Mouse (Mus musculus): Measurements from ENCODE around the gene Clip1.
A peak's percentile ranks its signal among the peaks of the same experiment; 100 is the strongest.

Gene Clip1

GRCm38 (mm10) chr5:123671473-123671820 lies 13.0 kb downstream of the Clip1 start:
- DNase-seq (ENCODE audit: inconsistent age in 2 of 2, low spot score in 1 of 2): no peak

DNA sequence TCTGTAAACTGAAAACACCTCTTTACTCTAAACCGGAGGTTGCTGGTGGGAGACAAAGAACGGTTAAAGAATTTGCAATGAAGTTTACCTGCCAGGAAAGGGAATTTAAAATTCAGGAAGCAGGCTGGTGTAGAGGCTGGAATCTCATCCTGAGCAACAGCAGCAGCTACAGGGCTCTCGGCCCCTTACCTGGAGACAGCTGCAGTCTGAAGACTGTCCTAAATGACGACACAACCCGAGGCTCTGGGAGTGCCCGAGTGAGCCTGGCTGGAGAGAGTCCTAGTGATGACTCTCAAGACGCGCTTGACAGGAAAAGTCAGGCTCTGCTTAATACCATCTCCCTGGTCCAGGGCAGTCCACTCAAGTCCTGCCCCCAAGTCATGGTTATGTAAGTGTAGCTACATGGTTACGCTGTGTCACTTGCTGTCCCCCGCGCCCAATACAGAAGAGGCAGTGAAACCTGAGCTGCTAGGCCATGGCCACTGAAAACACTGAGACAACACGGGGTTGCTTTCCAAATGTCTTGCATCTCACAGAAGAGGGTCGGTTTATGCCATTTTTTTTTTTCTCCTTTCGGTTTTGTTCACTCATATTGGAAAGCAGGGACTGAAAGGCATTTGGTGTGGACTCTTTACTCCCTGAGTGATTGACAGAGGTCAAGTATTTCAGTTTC lies 13.5 kb downstream of the Clip1 start:
- peak; percentile 82 to 89 for DNase-seq (ENCODE audit: inconsistent age in 2 of 2, low spot score in 1 of 2)

- peak; percentile 57 to 89 for DNase-seq (ENCODE audit: inconsistent age in 2 of 2, low spot score in 1 of 2)
These were observed 14.2 kb downstream of the Clip1 start for GRCm38 (mm10) chr5:123669991-123670799.

GRCm38 (mm10) chr5:123667915-123668314 lies 16.5 kb downstream of the Clip1 start:
- DNase-seq (ENCODE audit: inconsistent age in 2 of 2, low spot score in 1 of 2): peak in 1 of 2 experiments; percentile 66

DNA sequence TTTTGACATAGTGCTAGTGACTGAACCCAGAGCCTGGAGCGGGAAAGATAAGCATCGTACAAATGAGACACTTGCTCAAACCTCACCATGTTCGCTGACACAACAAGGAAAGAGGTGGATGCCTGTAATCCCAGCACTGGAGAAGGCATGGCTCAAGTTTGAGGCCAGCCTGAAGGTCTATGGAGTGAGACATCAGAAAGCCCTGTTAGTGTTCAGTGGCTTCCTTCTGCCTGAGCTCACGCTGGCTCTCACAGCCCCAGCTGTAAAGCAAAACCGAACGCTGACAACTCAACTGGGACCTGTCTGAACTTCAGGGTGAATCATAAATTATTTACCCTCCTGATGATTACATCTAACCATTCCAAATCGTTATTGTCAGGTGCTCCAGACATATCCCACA lies 18.5 kb downstream of the Clip1 start:
- DNase-seq (ENCODE audit: inconsistent age in 2 of 2, low spot score in 1 of 2): peak in 1 of 2 experiments; percentile 61

GRCm38 (mm10) chr5:123664329-123664728 lies 20.1 kb downstream of the Clip1 start:
- no peak for DNase-seq (ENCODE audit: inconsistent age in 2 of 2, low spot score in 1 of 2)

- peak; percentile 58 to 77 for DNase-seq (ENCODE audit: inconsistent age in 2 of 2, low spot score in 1 of 2)
These were observed 22.4 kb downstream of the Clip1 start for GRCm38 (mm10) chr5:123662059-123662458.

GRCm38 (mm10) chr5:123661602-123662001 lies 22.8 kb downstream of the Clip1 start:
- peak in 1 of 2 experiments; percentile 57 for DNase-seq (ENCODE audit: inconsistent age in 2 of 2, low spot score in 1 of 2)

DNA sequence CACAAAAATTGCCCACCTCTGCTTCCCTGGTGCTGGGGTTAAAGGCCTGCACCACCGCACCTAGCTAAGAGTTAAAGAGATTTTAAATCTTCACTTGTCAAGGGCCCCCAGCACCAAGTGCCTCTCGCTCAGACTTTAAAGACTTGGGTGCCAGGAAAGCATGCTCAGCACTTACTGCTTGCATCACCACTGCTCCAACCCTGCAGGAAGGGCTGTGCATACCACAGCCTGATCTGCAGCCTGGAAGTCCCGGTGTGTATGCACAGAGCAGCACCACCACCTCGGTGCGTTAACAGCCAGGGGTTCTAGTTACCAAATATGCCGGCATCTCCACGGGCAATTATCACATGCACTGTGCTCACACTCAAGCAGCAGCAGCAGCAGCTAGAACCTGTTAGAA lies 26.8 kb downstream of the Clip1 start:
- no peak for DNase-seq (ENCODE audit: inconsistent age in 2 of 2, low spot score in 1 of 2)

- no peak for DNase-seq (ENCODE audit: inconsistent age in 2 of 2, low spot score in 1 of 2)
These were observed 29.5 kb downstream of the Clip1 start for GRCm38 (mm10) chr5:123654937-123655336.

DNA sequence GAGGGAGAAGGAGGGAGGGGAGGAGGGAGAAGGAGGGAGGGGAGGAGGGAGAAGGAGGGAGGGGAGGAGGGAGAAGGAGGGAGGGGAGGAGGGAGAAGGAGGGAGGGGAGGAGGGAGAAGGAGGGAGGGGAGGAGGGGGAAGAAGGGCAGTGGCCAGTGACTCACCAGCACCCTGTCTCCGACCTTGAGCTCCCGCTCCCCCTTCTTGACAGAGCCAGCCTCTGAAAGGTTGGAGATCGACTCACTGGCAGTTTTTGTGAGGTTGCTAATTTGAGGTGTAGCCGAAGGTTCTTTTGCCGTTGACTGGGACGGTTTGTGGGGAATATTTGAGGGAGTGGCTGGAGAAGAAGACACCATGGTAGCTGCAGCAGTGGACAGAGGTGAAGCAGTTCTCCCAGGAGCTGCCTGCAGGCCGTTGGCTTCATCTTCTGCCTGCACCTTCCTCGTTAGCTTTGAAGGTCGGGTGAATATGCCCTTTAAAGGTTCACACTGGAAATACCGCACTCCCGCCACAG lies 31.1 kb downstream of the Clip1 start:
- DNase-seq (ENCODE audit: inconsistent age in 2 of 2, low spot score in 1 of 2): peak; percentile 81 to 88

DNA sequence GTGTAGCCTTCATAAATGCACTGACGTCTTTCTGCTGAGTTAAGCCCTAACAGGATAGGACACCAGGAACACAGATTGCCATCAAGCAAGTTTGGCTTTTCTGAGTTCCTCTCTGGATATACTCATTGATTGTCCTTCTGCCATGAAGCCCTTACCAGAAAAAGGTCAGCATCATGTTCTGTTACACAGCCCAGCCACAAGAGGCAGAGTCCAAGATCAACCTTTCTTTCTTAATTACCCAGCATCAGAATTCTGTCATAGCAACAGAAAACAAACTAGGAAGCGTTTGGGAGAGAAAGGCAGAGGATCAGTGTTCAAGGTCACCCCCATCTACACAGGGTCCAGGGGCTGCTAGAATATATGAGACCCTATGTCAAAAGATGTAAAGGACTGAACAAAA lies 33.6 kb downstream of the Clip1 start:
- DNase-seq (ENCODE audit: inconsistent age in 2 of 2, low spot score in 1 of 2): peak in 1 of 2 experiments; percentile 46

- peak; percentile 83 to 87 for DNase-seq (ENCODE audit: inconsistent age in 2 of 2, low spot score in 1 of 2)
These were observed 42.0 kb downstream of the Clip1 start for GRCm38 (mm10) chr5:123642401-123642800.

- peak in 1 of 2 experiments; percentile 50 for DNase-seq (ENCODE audit: inconsistent age in 2 of 2, low spot score in 1 of 2)
These were observed 43.0 kb downstream of the Clip1 start for GRCm38 (mm10) chr5:123641259-123641900.

GRCm38 (mm10) chr5:123640181-123640580 lies 44.2 kb downstream of the Clip1 start:
- peak in 1 of 2 experiments; percentile 85 for DNase-seq (ENCODE audit: inconsistent age in 2 of 2, low spot score in 1 of 2)

DNA sequence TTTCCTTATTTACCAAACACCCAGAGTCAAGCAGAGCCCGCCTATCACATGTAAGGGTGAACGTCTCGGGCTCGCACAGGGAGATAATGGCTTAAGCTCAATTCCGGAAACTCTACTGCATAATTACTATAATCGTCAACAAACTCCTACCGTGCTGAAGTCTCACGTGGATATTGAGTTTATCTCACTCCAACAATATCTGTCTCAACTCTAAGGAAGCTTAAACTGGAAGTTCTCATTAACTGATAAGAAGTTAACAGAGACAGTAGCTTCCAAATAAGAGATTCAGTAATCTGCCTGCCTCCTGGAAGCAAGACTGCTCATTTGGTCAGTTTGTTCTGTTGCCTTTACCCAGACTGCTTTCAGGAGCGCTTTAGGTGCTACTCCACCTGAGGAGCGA lies 53.2 kb downstream of the Clip1 start:
- no peak for DNase-seq (ENCODE audit: inconsistent age in 2 of 2, low spot score in 1 of 2)

GRCm38 (mm10) chr5:123626631-123627030 lies 57.8 kb downstream of the Clip1 start:
- peak; percentile 67 to 91 for DNase-seq (ENCODE audit: inconsistent age in 2 of 2, low spot score in 1 of 2)

- no peak for DNase-seq (ENCODE audit: inconsistent age in 2 of 2, low spot score in 1 of 2)
These were observed 62.0 kb downstream of the Clip1 start for GRCm38 (mm10) chr5:123622421-123622820.

DNA sequence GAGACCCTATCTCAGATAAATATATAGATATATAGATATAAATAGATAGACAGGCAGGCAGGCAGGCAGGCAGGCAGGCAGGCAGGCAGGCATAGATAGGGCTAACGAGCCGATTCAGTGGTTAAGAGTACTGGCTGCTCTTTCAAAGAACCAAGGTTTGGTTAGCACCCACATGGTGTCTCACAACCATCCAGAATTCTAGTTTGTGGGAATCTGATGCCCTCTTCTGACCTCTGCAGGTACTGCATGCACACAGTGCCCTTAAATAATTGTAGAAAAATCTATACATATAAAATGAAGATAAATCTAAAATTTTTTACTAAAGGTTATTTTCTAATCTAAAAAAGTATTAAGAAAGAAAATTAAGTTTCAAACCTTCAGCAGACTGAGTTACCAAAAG lies 65.9 kb downstream of the Clip1 start:
- peak in 1 of 2 experiments; percentile 65 for DNase-seq (ENCODE audit: inconsistent age in 2 of 2, low spot score in 1 of 2)

DNA sequence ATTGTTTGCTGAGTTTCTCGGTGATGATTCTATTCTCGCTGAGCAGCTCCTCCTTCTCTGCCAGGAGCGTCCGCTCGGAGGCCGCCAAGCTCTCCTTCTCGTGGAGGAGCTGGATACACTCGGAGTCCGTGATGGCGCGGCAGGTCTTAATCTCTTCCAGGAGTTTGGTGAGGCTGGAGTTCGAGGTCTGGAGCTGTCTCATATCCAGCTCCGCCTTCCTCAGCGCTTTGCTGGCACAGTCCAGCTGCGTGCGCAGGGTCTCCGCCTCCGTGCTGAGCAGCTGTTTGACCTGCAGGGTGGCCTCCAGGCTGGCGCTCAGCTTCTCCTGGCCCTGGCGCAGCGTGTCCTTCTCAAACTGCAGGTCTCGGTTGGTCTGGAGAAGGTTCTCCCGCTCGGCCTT lies 70.2 kb downstream of the Clip1 start:
- DNase-seq (ENCODE audit: inconsistent age in 2 of 2, low spot score in 1 of 2): no peak

GRCm38 (mm10) chr5:123609843-123610242 lies 74.6 kb downstream of the Clip1 start:
- peak; percentile 76 to 94 for DNase-seq (ENCODE audit: inconsistent age in 2 of 2, low spot score in 1 of 2)

DNA sequence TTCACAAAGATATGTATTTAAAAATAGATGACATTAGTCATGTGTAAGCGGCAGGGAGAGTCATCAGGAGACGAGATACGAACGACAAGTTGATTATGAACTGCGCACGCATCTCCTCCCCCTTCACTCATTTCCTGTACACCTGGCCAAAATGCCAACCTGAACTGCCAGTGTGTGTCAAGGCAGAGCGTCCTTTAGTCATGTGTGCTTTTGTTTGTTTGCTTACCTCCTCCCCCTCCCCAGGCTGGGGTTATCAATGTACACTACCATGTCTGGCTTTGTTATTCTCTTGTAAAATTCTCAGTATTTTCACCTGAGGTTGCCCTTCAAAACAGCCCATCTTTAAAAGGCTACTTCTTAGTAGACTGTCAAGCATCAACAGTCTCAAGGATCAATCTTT lies 75.0 kb downstream of the Clip1 start:
- no peak for DNase-seq (ENCODE audit: inconsistent age in 2 of 2, low spot score in 1 of 2)

Data from adrenal gland, adult (tissue).